Mouse (Mus musculus): ENCODE measurements at regions not wholly inside any gene's neighbourhood (a gene's known extent, or its start where the extent isn't known, plus 50 kb on each side); places are given as distances from the start of the nearest gene placed in this dataset.

- H3K4me3 ChIP-seq (replicated peaks): no peak overlapping the region
- no peaks in the 10 kb centered on the region for H3K9me3 ChIP-seq (replicated peaks)
- H3K9ac ChIP-seq: no peak overlapping the region
- H3K36me3 ChIP-seq: no peaks in the 10 kb centered on the region
- H3K4me2 ChIP-seq: no peak overlapping the region
- no peaks in the 10 kb centered on the region for H3K27me3 ChIP-seq
- WGBS: 89% methylated on average over 4 of the region's 4 CpGs
- H3K27ac ChIP-seq: no peak overlapping the region
- no peak for ATAC-seq (replicated peaks; ENCODE audit: low FRiP score)
- H3K4me1 ChIP-seq: no peaks in the 10 kb centered on the region
Observed at GRCm38 (mm10) chr17:93379789-93380398, 181.1 kb downstream of the Adcyap1 start.

- Histone ChIP-seq H3K4me2 (no peak overlapping the region), H3K36me3 (no peaks in the 10 kb centered on the region), H3K4me1 (no peaks in the 10 kb centered on the region), H3K27ac (no peak overlapping the region), H3K9ac (no peak overlapping the region), H3K4me3 (replicated peaks) (no peak overlapping the region), H3K9me3 (replicated peaks) (no peaks in the 10 kb centered on the region), H3K27me3 (no peaks in the 10 kb centered on the region)
- ATAC-seq (replicated peaks; ENCODE audit: low FRiP score): no peak
- 91% methylated on average over 3 of the region's 3 CpGs for WGBS
Observed at GRCm38 (mm10) chr17:93390256-93390655, 191.4 kb downstream of the Adcyap1 start.

- H3K9me3 ChIP-seq (replicated peaks): no peaks in the 10 kb centered on the region
- no peaks in the 10 kb centered on the region for H3K36me3 ChIP-seq
- no peak for ATAC-seq (replicated peaks; ENCODE audit: low FRiP score)
- no peak overlapping the region for H3K9ac ChIP-seq
- H3K27me3 ChIP-seq: no peaks in the 10 kb centered on the region
- no peaks in the 10 kb centered on the region for H3K4me1 ChIP-seq
- H3K4me3 ChIP-seq (replicated peaks): no peak overlapping the region
- WGBS: 67% methylated on average over 1 of the region's 1 CpGs
- no peak overlapping the region for H3K27ac ChIP-seq
- H3K4me2 ChIP-seq: no peak overlapping the region
Observed at GRCm38 (mm10) chr17:93409329-93409728, 210.5 kb downstream of the Adcyap1 start.
